Comparison of ENCODE assay signal across 19 mouse cellular contexts in the genomic region with DNA sequence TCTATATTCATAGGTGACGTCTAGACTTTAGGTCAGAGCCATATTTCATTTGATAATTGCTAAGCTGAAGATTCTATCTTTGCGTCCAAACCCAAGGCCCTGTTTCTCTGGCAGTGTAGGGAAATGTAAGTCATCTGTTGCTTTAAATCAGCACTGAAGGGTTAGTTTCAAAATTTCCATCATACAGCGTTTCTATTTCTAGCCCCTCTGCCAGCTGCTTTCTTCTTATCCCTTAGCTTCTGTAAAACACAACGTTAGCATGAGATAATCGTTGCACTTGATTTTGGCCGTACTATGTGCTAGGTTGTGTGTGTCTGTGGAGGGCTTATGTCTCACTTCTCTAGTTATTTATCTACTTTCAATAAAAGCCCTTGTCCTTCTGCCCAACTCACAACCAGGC.
DNase-seq lines count a peak whose midpoint lies in the region; ATAC-seq lines count a peak whose summit lies in the region.
"Had no signal": no experiment of that assay in that cellular context is flagged by ENCODE, and none has a peak within 500 bp of the region (broad histone marks: within the 10 kb centered on the region; RNA-seq: fewer than 3 reads in every experiment).

No protein-coding gene starts in this region.

- DNase-seq in frontal cortex, postnatal 10 days (ENCODE audit: low spot score in 2 of 2) = no peak
- peak; percentile 10 for DNase-seq in layer of hippocampus, adult 9-11 months
- no peak for DNase-seq in layer of hippocampus, adult 11-12 months (ENCODE audit: low spot score)
- peak; percentile 7 to 10 for DNase-seq in right cerebral cortex, adult 2 months (ENCODE audit: low spot score in 2 of 2)
- no peak for DNase-seq in right cerebral cortex, postnatal 14 days
- DNase-seq: adrenal gland, adult 8-10 months; adrenal gland, postnatal 25 days; cerebellum, adult 18-20 months; cerebellum, adult 9-10 months; cerebellum, postnatal 14 days; gastrocnemius, postnatal 25 days; heart, postnatal 14 days; heart, postnatal 4 days had no signal

- peak; percentile 70 for ATAC-seq in frontal cortex, adult (ENCODE audit: low TSS enrichment)
- ATAC-seq: activated CD4-positive, CD25-positive, alpha-beta regulatory T cell, adult 4 months; forebrain, embryonic 13.5 days; forebrain, embryonic 16.5 days; hindbrain, postnatal 0 days; inflammation-experienced regulatory T-cells, adult 6 months had no signal

Comparison
In these comparisons a context has a peak if more than half of its experiments do, and no peak if none do; other contexts are left out.
1. DNase-seq: peak in layer of hippocampus, adult 9-11 months (single experiment) and right cerebral cortex, adult 2 months (2 of 2); none in frontal cortex, postnatal 10 days (0 of 2), layer of hippocampus, adult 11-12 months (single experiment) and right cerebral cortex, postnatal 14 days (single experiment).